Mouse (Mus musculus): ENCODE measurements around the gene Edem1. TPM values are rescaled to one million over a fixed set of nuclear protein-coding genes. Genes with fewer than 3 reads are reported as not detected.

Edem1 gene
- total RNA-seq, 2 experiments from 2014 or later, result 13.7 to 22.0 TPM

DNA sequence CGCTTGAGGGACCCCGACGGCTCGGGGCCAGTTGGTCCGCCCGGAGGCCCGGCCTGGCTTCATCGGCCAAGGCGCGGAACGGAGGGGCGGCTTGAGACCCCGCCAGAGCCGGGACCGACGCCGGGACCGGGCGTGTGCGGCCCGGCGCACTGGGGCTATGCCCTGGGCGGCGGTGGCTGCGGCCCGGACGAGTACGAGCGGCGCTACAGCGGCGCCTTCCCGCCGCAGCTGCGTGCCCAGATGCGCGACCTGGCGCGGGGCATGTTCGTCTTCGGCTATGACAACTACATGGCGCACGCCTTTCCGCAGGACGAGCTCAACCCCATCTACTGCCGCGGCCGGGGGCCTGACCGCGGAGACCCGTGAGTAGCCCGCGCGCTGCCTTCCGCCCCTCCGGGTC lies 431 bp downstream of the Edem1 start:
- intact Hi-C loops (cut with DNase I), result loop anchor here (2.0 kb wide), 1 partner anchor 46 kb away; the partner anchor contains the start of gene Arl8b
- peak in 1 of 2 experiments; percentile 38 for DNase-seq (ENCODE audit: low spot score in 2 of 2)

DNA sequence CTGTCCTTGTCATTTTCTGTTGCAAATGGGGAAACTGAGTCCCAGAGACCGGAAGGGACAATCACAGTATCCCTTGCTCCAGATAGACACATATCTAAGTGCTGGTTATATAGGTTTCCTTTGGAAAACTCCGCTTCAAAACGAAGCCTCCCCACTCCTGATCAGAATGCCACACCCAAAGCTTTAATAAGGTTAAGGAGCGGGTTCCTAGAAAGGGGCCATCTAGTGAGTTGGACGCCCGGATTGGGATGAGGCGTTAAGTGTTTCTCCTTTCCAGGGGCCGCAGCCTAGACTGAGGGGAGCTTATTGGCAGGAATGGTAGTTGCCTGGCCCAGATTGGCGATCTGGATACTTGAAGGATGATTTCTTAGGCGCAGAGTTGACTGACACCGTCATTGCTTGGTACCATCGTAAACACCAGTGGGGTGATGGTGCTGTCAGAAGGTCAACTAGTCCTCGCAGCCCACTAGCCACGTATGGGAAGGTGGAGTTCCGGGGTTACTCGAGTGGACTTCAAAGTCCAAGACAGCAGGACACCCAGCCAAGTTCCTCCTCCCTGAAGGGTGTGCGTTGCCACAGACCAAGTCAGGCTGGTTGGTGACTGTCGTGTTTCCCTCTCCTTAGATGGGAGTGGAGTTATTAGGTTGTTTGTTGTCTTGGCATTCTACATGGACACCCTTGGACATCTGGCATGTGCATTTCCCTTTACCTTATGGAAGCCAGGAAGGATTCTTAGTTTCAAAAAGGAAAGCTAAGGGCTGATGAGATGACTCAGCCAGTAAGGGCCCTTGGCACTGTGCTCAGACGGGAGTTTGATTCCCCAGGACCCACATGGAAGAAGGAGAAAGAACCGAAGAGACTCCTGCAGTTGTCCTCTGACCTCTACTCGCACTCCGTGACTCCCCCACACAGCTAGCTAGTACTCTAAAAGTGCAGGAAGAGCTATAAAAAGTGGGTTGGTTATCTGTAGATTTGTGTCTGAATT lies 1.2 kb downstream of the Edem1 start:
- intact Hi-C loops (cut with DNase I), result loop anchor here (2.0 kb wide), 1 partner anchor 47 kb away; the partner anchor contains the start of gene Arl8b
- DNase-seq (ENCODE audit: low spot score in 2 of 2), result peak in 1 of 2 experiments; percentile 19

DNA sequence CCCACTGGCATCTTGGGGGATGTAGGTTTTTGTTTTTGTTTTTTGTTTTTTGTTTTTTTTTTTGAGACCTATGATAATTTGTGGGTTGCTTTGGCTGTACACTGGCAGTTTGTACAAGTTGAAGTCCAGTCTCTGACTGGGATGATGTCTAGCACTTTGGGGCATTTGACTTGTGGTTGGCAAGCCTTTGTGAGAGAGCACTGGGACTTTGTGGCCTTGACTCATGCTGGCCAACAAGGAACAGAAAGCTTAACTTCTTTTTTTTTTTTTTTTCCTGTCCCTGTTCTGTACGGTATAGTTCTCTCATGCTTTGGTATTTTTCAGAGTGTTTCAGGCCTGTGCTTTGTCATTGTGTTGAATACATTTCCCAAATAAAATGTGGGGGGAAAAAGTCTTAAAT lies 3.7 kb downstream of the Edem1 start:
- DNase-seq (ENCODE audit: low spot score in 2 of 2), result no peak
- intact Hi-C loops (cut with DNase I), result no loop called here

- intact Hi-C loops (cut with DNase I), result no loop called here
- DNase-seq (ENCODE audit: low spot score in 2 of 2), result no peak
Observed at GRCm38 (mm10) chr6:108832989-108833388, 4.5 kb downstream of the Edem1 start.

- DNase-seq (ENCODE audit: low spot score in 2 of 2), result no peak
- intact Hi-C loops (cut with DNase I), result no loop called here
Observed at GRCm38 (mm10) chr6:108833963-108834697, 5.7 kb downstream of the Edem1 start.

- intact Hi-C loops (cut with DNase I), result no loop called here
- no peak for DNase-seq (ENCODE audit: low spot score in 2 of 2)
Observed at GRCm38 (mm10) chr6:108835765-108836691, 7.6 kb downstream of the Edem1 start.

GRCm38 (mm10) chr6:108837081-108837480 lies 8.6 kb downstream of the Edem1 start:
- DNase-seq (ENCODE audit: low spot score in 2 of 2), result no peak
- intact Hi-C loops (cut with DNase I), result no loop called here

- no peak for DNase-seq (ENCODE audit: low spot score in 2 of 2)
- intact Hi-C loops (cut with DNase I), result no loop called here
Observed at GRCm38 (mm10) chr6:108837958-108838357, 9.5 kb downstream of the Edem1 start.

DNA sequence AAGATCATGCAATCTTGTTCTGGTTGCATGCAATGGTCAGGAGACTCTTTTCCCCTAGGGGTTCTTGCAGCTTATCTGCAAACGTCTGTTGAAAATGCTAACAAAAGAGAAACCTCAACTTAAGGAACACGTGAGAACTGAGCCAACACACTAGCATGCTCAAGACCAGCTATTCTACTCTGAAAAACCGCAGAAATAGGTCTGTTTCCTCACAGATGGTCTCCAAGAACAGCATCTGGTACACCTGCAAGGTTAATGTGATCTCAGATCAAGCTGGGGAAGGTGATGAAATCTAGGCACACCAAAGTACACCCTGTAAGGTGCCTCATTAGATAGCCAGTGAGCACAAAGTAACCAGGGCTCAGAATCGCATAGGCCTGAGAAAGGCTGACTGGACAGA lies 11.0 kb downstream of the Edem1 start:
- intact Hi-C loops (cut with DNase I), result no loop called here
- no peak for DNase-seq (ENCODE audit: low spot score in 2 of 2)

- intact Hi-C loops (cut with DNase I), result no loop called here
Observed at GRCm38 (mm10) chr6:108840861-108841640, 12.6 kb downstream of the Edem1 start.

DNA sequence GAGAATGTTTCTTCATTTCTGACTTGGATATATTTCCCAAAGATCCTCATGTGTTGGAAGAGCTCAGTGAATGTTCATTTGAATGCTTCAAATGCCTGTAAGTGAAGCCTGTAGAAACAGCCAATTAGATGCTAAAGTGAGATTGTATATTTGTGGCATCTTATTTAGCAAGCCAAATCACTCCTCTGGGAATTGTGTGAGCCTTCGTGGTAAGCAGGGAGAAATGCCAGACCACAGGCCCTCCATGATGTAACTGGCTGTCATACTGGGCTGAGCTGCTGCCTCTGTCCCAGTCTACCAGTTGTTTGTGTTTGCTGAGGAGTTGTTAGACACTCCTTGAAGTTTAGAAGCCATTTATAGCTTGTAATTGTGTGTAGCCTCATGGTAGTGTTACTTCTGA lies 15.2 kb downstream of the Edem1 start:
- intact Hi-C loops (cut with DNase I), result no loop called here
- no peak for DNase-seq (ENCODE audit: low spot score in 2 of 2)

More at GRCm38 (mm10) chr6:108840861-108841640, 12.6 kb downstream of the Edem1 start:
- DNase-seq (ENCODE audit: low spot score in 2 of 2), result no peak

DNA sequence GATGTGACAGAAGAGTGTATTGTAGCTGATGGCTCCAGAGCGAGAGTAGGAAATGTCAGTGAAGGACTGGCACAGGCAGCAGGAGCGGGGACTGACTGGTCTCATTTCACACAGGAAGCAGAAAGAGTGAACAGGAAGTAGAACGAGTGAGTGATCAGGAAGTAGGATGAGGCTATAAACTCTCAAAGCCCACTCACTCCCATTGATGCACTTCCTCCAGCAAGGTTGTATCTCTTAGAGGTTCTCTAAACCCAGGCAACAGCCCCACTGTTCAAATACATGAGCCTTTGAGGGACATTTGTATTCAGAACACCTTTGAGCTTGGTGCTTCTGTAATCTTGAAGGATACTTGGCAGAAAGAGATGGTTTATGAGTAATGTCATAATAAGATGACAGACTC lies 15.7 kb downstream of the Edem1 start:
- DNase-seq (ENCODE audit: low spot score in 2 of 2), result no peak
- intact Hi-C loops (cut with DNase I), result no loop called here

DNA sequence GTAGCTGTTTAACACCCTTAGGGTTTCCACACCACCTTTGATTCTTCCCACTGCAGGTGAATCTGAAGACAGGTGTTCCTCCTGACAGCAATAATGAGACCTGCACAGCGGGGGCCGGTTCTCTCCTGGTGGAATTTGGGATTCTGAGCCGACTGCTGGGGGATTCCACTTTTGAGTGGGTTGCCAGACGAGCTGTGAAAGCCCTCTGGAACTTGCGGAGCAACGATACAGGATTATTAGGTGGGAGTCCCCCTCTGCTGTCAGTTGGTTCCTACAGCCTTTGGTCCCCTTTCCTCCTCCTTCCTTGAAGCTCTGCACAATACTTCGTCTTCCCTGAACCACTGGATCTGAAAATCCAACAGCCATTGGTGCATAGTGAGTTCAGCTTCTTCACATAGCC lies 16.3 kb downstream of the Edem1 start:
- DNase-seq (ENCODE audit: low spot score in 2 of 2), result no peak
- intact Hi-C loops (cut with DNase I), result no loop called here

DNA sequence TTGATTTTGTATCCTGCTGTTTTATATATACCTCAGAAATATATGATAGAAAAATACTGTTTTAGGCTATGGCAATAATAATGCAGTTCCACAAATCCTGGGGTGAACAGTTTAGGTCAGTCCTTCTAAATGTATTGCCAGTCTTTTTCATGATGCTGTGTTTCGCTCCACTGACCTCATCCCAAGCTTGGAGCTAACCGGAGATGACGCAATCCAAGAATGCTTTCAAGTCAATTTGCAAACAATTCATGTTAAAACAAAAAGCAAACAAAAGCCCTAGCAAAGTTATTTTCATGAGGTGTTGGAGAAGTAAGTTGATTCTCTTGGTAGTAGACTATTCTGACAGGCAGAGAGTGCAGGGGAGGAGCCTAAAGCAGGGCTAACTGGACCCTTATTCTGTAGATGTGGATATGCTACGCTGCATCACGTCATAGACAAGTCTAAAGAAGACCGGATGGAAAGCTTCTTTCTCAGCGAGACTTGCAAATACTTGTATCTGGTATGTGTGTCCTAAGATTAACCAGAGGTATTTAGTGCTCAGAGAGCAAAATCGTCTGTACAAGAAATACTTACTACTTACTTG lies 23.7 kb downstream of the Edem1 start:
- no peak for DNase-seq (ENCODE audit: low spot score in 2 of 2)
- intact Hi-C loops (cut with DNase I), result no loop called here

GRCm38 (mm10) chr6:108852986-108853385 lies 24.5 kb downstream of the Edem1 start:
- intact Hi-C loops (cut with DNase I), result no loop called here

DNA sequence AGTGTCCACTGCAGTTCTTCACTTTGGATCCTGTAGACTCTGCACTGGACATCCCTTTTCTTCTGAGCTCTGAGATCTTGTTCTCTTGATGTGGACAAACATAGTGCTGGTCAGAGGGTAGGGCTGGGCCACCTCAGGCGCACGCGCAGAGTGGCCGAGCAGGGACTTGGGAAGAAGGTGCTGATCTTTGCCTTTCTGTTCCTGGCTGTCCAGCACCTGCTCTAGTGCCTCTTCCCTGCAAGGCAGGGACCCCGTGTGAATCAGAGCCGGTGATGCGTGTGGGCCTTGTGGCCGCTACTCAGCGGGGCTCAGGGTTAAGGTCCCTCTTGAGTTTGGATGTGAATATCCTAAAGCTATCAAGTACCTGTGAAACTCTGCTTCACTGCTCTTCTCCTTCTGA lies 30.1 kb downstream of the Edem1 start:
- intact Hi-C loops (cut with DNase I), result no loop called here
- no peak for DNase-seq (ENCODE audit: low spot score in 2 of 2)

More at GRCm38 (mm10) chr6:108852986-108853385, 24.5 kb downstream of the Edem1 start:
- DNase-seq (ENCODE audit: low spot score in 2 of 2), result no peak

DNA sequence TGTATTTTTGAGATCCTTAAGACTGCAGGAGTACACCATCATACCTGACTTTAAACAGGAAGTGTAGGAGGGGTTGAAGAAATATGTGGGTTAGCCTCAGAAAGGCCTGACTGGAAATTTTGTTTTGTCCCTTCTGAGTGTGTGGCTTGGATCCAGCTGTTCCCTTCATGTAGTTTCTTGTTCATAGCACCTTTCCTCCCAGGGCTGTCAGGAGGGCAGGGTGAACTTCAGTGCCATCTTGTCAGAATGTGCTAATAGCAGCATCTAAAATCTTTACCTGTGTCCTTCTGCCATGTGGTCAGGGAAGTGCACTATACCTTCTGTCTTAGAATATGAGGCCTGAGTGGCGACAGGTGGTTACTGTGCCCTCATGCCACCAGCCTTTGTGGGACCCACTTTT lies 32.8 kb downstream of the Edem1 start:
- intact Hi-C loops (cut with DNase I), result no loop called here
- DNase-seq (ENCODE audit: low spot score in 2 of 2), result no peak

DNA sequence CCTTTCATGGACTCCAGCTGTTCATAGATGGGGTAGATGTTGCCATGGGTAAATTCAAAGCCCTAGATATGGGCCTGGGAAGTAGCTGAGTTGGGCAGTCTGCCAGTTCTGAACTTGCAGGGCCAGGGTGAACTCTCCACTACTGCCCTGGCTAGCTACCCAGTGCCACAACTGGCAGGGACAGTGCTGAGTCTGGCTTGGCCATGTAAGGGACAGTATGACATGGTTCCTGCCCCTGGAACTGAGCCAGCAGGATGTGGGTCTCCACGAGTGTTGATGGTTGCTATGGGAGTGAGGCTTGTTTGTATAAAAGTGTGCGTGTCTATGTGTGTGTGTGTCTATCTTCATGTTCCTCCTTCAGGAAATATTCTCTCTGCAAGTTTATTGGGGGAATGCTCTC lies 34.1 kb downstream of the Edem1 start:
- intact Hi-C loops (cut with DNase I), result no loop called here
- DNase-seq (ENCODE audit: low spot score in 2 of 2), result no peak
